Mouse (Mus musculus) CD8-positive naive resting alpha-beta T cell, adult 57 days (primary cell): Measurements from ENCODE around the gene Capn13. TPM values are rescaled to one million over a fixed set of nuclear protein-coding genes. Genes with fewer than 3 reads are reported as not detected.

Experiments
- total RNA-seq: library from RNA; stranded (reverse); gene quantifications from one replicate; pipeline ENCODE4 v1.2.4, GENCODE M21; 2023

The Capn13 gene
- not detected for total RNA-seq

DNA sequence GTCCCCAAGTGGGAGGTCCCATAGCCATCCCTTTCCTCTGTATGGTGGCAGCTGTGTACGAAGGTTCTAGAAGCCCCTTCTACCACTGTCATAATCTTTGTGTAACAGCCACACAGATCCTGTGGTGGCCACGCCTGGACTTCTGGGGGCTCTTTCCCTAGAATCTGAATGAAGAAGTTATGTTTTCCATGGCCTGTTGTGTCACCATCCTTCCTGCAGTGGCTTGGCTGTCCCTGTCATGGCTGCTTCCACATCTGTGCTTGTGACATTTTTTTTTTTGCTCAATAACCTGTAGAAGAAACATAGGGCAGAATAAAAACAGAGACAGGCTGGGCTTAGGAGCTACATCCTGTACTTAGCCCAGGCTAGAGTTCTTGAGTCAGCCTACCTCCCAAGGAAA lies at the start of gene Capn13:
Gene Capn13 (minus strand): TSS at position 5 of the 400 bp plus-strand sequence.

